Mouse (Mus musculus) hindbrain, embryonic 10.5 days (tissue): Measurements from ENCODE around the gene Nr1d1. TPM values are rescaled to one million over a fixed set of nuclear protein-coding genes. Genes with fewer than 3 reads are reported as not detected.
A peak's percentile ranks its signal among the peaks of the same experiment; 100 is the strongest.

Experiments used
- DNase-seq: peaks from one replicate; pipeline ENCODE4 v3.0.0-alpha.2; 2017; ENCODE audit warnings: low spot score
- H3K27ac ChIP-seq: fragments of 300-500 bp; sonication (generic); 2 replicates; pipeline ENCODE4 v1.5.1; 2016; ENCODE audit warnings: mild to moderate bottlenecking, moderate library complexity
- H3K27me3 ChIP-seq: fragments of 300-500 bp; sonication (generic); 2 replicates; pipeline ENCODE4 v1.6.1; 2016; ENCODE audit warnings: mild to moderate bottlenecking; ENCODE audit not compliant: poor library complexity, insufficient read depth, severe bottlenecking
- H3K36me3 ChIP-seq: fragments of 300-500 bp; sonication (generic); 2 replicates; pipeline ENCODE4 v1.6.1; 2016; ENCODE audit warnings: mild to moderate bottlenecking, moderate library complexity
- H3K4me1 ChIP-seq: fragments of 300-500 bp; sonication (generic); replicated peaks from 2 replicates; pipeline ENCODE4 v1.6.1; 2016; ENCODE audit warnings: mild to moderate bottlenecking
- H3K4me3 ChIP-seq: fragments of 300-500 bp; sonication (generic); 2 replicates; pipeline ENCODE4 v1.5.1; 2016; ENCODE audit warnings: mild to moderate bottlenecking, moderate library complexity
- H3K9me3 ChIP-seq: fragments of 300-500 bp; sonication (generic); 2 replicates; pipeline ENCODE4 v1.6.1; 2016; ENCODE audit warnings: mild to moderate bottlenecking, moderate library complexity
- WGBS: fragments of 180-500 bp; shearing (Covaris S2); methylation state at CpG from one replicate; pipeline ENCODE4 v1.1.7; 2016; 5-methylcytosine and 5-hydroxymethylcytosine counted together
- polyA plus RNA-seq: library from polyadenylated mRNA; unstranded; fragments of >200 nt; fragmentation: Nextera tagmentation; extraction: Ambion mirVana; gene quantifications from 2 replicates; pipeline ENCODE4 v1.2.1, GENCODE M21; 2016

The Nr1d1 gene
- polyA plus RNA-seq, 1 experiment from 2014 or later: 1.5 TPM

- Histone ChIP-seq H3K9me3 (no peaks in the 10 kb centered on the region), H3K27ac (peak within 1 kb of the TSS; percentile 100), H3K36me3 (peaks cover 30% of the 10 kb centered on the region), H3K27me3 (no peaks in the 10 kb centered on the region), H3K4me1 (peaks cover 57% of the 10 kb centered on the region), H3K4me3 (peak within 1 kb of the TSS; percentile 100)
- peak; percentile 92 for DNase-seq
- WGBS: under 1% methylated on average over 86 of the region's 89 CpGs
Observed at GRCm38 (mm10) chr11:98795015-98795713, 20.0 kb upstream of the Nr1d1 start, which contains the start of gene Msl1. TSS of gene Msl1 (plus strand) at chr11:98795516.

GRCm38 (mm10) chr11:98794469-98795014 lies 19.4 kb upstream of the Nr1d1 start:
- peaks cover 24% of the 10 kb centered on the region for H3K36me3 ChIP-seq
- peak overlapping the region; percentile 100 for H3K4me3 ChIP-seq
- WGBS: under 1% methylated on average over 30 of the region's 30 CpGs
- peaks cover 58% of the 10 kb centered on the region for H3K4me1 ChIP-seq
- no peaks in the 10 kb centered on the region for H3K27me3 ChIP-seq
- peak overlapping the region; percentile 100 for H3K27ac ChIP-seq
- no peaks in the 10 kb centered on the region for H3K9me3 ChIP-seq
- DNase-seq: no peak

GRCm38 (mm10) chr11:98792081-98792480 lies 16.9 kb upstream of the Nr1d1 start:
- Histone ChIP-seq H3K27me3 (no peaks in the 10 kb centered on the region), H3K4me1 (peaks cover 57% of the 10 kb centered on the region), H3K36me3 (no peaks in the 10 kb centered on the region), H3K9me3 (no peaks in the 10 kb centered on the region), H3K27ac (no peak overlapping the region), H3K4me3 (0 out of 2 replicates have a peak overlapping the region, but pooled peaks have one; percentile 9)
- no peak for DNase-seq
- WGBS: 8% methylated on average over 4 of the region's 4 CpGs

GRCm38 (mm10) chr11:98791448-98791847 lies 16.3 kb upstream of the Nr1d1 start:
- Histone ChIP-seq H3K4me3 (no peak overlapping the region), H3K27me3 (no peaks in the 10 kb centered on the region), H3K9me3 (no peaks in the 10 kb centered on the region), H3K36me3 (no peaks in the 10 kb centered on the region), H3K27ac (no peak overlapping the region), H3K4me1 (peaks cover 57% of the 10 kb centered on the region)
- DNase-seq: no peak
- 73% methylated on average over 1 of the region's 1 CpGs for WGBS

GRCm38 (mm10) chr11:98790631-98791205 lies 15.6 kb upstream of the Nr1d1 start:
- Histone ChIP-seq H3K36me3 (no peaks in the 10 kb centered on the region), H3K27me3 (no peaks in the 10 kb centered on the region), H3K4me3 (no peak overlapping the region), H3K4me1 (peaks cover 64% of the 10 kb centered on the region), H3K9me3 (no peaks in the 10 kb centered on the region), H3K27ac (no peak overlapping the region)
- no peak for DNase-seq
- WGBS: 82% methylated on average over 5 of the region's 5 CpGs

- Histone ChIP-seq H3K27me3 (peaks cover 4% of the 10 kb centered on the region; the same call in 1 of the 2 replicates), H3K36me3 (no peaks in the 10 kb centered on the region), H3K9me3 (no peaks in the 10 kb centered on the region), H3K27ac (no peak overlapping the region), H3K4me3 (peak overlapping the region; percentile 60), H3K4me1 (peaks cover 70% of the 10 kb centered on the region)
- WGBS: 40% methylated on average over 5 of the region's 5 CpGs
- no peak for DNase-seq
Observed at GRCm38 (mm10) chr11:98789824-98790223, 14.7 kb upstream of the Nr1d1 start.

GRCm38 (mm10) chr11:98789219-98789807 lies 14.2 kb upstream of the Nr1d1 start:
- H3K9me3 ChIP-seq: no peaks in the 10 kb centered on the region
- DNase-seq: no peak
- peak overlapping the region; percentile 60 for H3K4me3 ChIP-seq
- H3K27ac ChIP-seq: peak overlapping the region; percentile 83
- peaks cover 71% of the 10 kb centered on the region for H3K4me1 ChIP-seq
- no peaks in the 10 kb centered on the region for H3K36me3 ChIP-seq
- peaks cover 5% of the 10 kb centered on the region; the same call in 1 of the 2 replicates for H3K27me3 ChIP-seq
- WGBS: 2% methylated on average over 25 of the region's 25 CpGs

GRCm38 (mm10) chr11:98788550-98789218 lies 13.6 kb upstream of the Nr1d1 start:
- Histone ChIP-seq H3K4me3 (peak overlapping the region; percentile 60), H3K9me3 (no peaks in the 10 kb centered on the region), H3K27ac (peak overlapping the region; percentile 83), H3K36me3 (no peaks in the 10 kb centered on the region), H3K27me3 (peaks cover 5% of the 10 kb centered on the region; the same call in 1 of the 2 replicates), H3K4me1 (peaks cover 70% of the 10 kb centered on the region)
- 17% methylated on average over 18 of the region's 18 CpGs for WGBS
- peak; percentile 88 for DNase-seq

- H3K27me3 ChIP-seq: peaks cover 5% of the 10 kb centered on the region; the same call in 1 of the 2 replicates
- H3K9me3 ChIP-seq: no peaks in the 10 kb centered on the region
- H3K36me3 ChIP-seq: no peaks in the 10 kb centered on the region
- no peak for DNase-seq
- peak overlapping the region; percentile 83 for H3K27ac ChIP-seq
- H3K4me3 ChIP-seq: peak overlapping the region; percentile 60; the same call in 1 of the 2 replicates
- WGBS: 94% methylated on average over 5 of the region's 5 CpGs
- peaks cover 70% of the 10 kb centered on the region for H3K4me1 ChIP-seq
Observed at GRCm38 (mm10) chr11:98788139-98788538, 13.0 kb upstream of the Nr1d1 start.

- peaks cover 70% of the 10 kb centered on the region for H3K4me1 ChIP-seq
- H3K36me3 ChIP-seq: no peaks in the 10 kb centered on the region
- DNase-seq: no peak
- no peak overlapping the region for H3K27ac ChIP-seq
- WGBS: 98% methylated on average over 1 of the region's 1 CpGs
- H3K9me3 ChIP-seq: no peaks in the 10 kb centered on the region
- H3K27me3 ChIP-seq: peaks cover 5% of the 10 kb centered on the region; the same call in 1 of the 2 replicates
- no peak overlapping the region for H3K4me3 ChIP-seq
Observed at GRCm38 (mm10) chr11:98787691-98788090, 12.6 kb upstream of the Nr1d1 start.

GRCm38 (mm10) chr11:98787229-98787628 lies 12.1 kb upstream of the Nr1d1 start:
- Histone ChIP-seq H3K27ac (no peak overlapping the region; the same call in 1 of the 2 replicates), H3K4me3 (no peak overlapping the region), H3K9me3 (no peaks in the 10 kb centered on the region), H3K27me3 (peaks cover 5% of the 10 kb centered on the region; the same call in 1 of the 2 replicates), H3K36me3 (no peaks in the 10 kb centered on the region), H3K4me1 (peaks cover 70% of the 10 kb centered on the region)
- no peak for DNase-seq
- WGBS: 35% methylated on average over 7 of the region's 7 CpGs
